Mouse (Mus musculus): ENCODE data around the gene Mbtps1. TPM values are rescaled to one million over a fixed set of nuclear protein-coding genes. Genes with fewer than 3 reads are reported as not detected.

Gene Mbtps1
- 37.1 and 38.4 TPM in 2 replicates for polyA plus RNA-seq (2015; fragmentation: Nextera tagmentation; extraction: Ambion mirVana)

DNA sequence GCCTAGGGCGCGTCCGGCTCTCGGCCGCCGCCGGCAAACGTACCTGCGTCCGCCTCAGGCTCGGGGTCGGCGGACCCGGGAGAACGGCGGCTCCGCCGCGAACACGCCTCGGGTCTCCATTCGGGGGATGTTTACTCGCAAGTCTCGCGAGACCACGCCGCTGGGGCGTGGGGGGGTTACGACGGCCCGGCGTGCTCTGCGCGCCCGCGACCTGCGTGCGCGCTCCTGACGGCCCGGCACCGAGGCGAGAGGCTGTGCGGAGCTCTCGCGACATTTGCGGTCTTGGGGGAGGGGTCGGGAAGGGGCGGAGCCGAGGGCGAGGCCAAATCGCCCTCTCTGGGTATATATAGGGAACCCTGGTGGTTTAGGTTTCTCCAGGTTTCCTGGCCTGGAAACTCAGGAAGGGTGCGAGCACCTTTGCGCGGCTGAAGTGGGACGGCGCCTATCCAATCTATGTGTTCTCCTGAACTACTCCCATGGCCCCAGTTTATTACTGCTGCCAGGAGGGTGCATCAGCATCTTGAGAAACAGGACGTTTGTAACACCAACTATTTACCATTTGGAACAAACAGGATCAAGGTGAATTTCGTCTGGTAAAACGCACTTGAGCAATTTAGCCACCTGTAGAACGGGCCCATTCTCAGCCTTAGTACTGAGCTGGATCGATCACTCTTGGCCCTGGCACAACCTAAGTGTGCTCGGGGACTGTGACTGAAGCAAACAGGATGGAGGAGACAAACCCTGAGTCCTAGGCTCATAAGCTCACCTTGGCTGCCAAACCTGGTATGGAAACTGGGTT is at the start of gene Mbtps1:
TSS of gene Mbtps1 (minus strand) at position 133 of the 799 bp plus-strand sequence.
- no peaks in the 10 kb centered on the region for H3K9me3 ChIP-seq (ENCODE audit: control insufficient read depth, low read length)
- peak within 1 kb of the TSS; percentile 70 for H3K4me2 ChIP-seq (replicated peaks; ENCODE audit: low read depth)
- peak within 1 kb of the TSS; percentile 96 for H3K9ac ChIP-seq (ENCODE audit: low read length)
- ATAC-seq (ENCODE audit: low FRiP score, low TSS enrichment) = peak; percentile 98
- H3K36me3 ChIP-seq (ENCODE audit: control insufficient read depth, insufficient read depth, low read length) = peaks cover 5% of the 10 kb centered on the region; the same call in 1 of the 2 replicates
- 5% methylated on average over 61 of the region's 63 CpGs for WGBS
- peak; percentile 99 for DNase-seq (ENCODE audit: low spot score)
- peaks cover 2% of the 10 kb centered on the region; the same call in 1 of the 2 replicates for H3K4me1 ChIP-seq (replicated peaks; ENCODE audit: control insufficient read depth, insufficient read depth)
- peak within 1 kb of the TSS; percentile 76 for H3K4me3 ChIP-seq (ENCODE audit: low read depth, low read length)
- peak within 1 kb of the TSS; percentile 98 for H3K27ac ChIP-seq (replicated peaks)
- TF ChIP-seq EP300 (optimal IDR thresholded peaks at IDR 0.05) = peak; percentile 98
- peak; percentile 37 for TF ChIP-seq CTCF (IDR thresholded peaks at IDR 0.05; ENCODE audit: low read depth)
- H3K27me3 ChIP-seq (ENCODE audit: control insufficient read depth, insufficient read depth, low read length) = no peaks in the 10 kb centered on the region

DNA sequence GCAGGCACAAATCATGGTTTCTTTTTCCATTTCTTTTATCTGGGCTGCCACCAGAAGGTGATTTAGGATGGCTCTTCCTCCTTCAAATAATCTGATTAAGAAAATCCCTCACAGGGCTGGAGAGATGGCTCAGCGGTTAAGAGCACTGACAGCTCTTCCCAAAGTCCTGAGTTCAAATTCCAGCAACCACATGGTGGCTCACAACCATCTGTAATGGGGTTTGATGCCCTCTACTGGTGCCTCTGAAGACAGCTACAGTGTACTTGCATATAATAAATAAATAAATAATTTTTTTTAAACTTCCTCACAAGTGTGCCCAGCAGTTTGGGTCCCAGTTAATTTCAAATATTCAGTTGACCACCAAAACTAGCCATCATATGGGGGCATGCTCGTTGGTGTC is 47.7 kb upstream of the Mbtps1 start:
- DNase-seq (ENCODE audit: low spot score) = no peak
- TF ChIP-seq CTCF (IDR thresholded peaks at IDR 0.05; ENCODE audit: low read depth) (peak; percentile 56), EP300 (optimal IDR thresholded peaks at IDR 0.05) (no peak)
- Histone ChIP-seq H3K4me3 (ENCODE audit: low read depth, low read length) (no peak overlapping the region), H3K4me1 (replicated peaks; ENCODE audit: control insufficient read depth, insufficient read depth) (no peaks in the 10 kb centered on the region), H3K36me3 (ENCODE audit: control insufficient read depth, insufficient read depth, low read length) (peaks cover 4% of the 10 kb centered on the region; the same call in 1 of the 2 replicates), H3K27ac (replicated peaks) (no peak overlapping the region), H3K27me3 (ENCODE audit: control insufficient read depth, insufficient read depth, low read length) (no peaks in the 10 kb centered on the region), H3K4me2 (replicated peaks; ENCODE audit: low read depth) (no peak overlapping the region), H3K9ac (ENCODE audit: low read length) (no peak overlapping the region), H3K9me3 (ENCODE audit: control insufficient read depth, low read length) (peaks cover 3% of the 10 kb centered on the region; the same call in 1 of the 2 replicates)
- WGBS = 78% methylated on average over 2 of the region's 2 CpGs
- ATAC-seq (ENCODE audit: low FRiP score, low TSS enrichment) = no peak

DNA sequence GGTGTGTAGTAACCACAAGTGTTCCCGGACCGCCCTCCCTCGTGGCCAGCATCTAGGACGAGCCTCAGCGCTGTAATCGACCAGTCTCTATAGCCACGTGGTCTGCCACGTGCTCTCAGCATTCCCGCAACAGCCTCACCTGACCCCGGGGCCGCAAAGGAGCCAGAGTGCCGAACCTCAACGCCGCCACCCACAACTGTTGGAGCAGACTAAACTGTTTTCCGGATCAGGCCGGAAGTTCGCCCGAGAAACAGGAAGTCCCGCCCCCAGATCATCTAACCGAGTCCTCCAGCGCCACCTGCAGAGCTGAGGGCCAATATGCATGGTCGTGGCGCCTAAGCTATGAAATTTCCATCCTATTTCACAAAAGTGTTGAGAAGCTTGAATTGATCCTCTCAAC is 46.5 kb upstream of the Mbtps1 start, which contains the start of gene Taf1c:
TSS of gene Taf1c (minus strand) at position 227 of the 400 bp plus-strand sequence.
- Histone ChIP-seq H3K36me3 (ENCODE audit: control insufficient read depth, insufficient read depth, low read length) (peaks cover 13% of the 10 kb centered on the region; the same call in 1 of the 2 replicates), H3K27me3 (ENCODE audit: control insufficient read depth, insufficient read depth, low read length) (no peaks in the 10 kb centered on the region), H3K4me3 (ENCODE audit: low read depth, low read length) (peak within 1 kb of the TSS; percentile 64), H3K4me1 (replicated peaks; ENCODE audit: control insufficient read depth, insufficient read depth) (no peaks in the 10 kb centered on the region), H3K27ac (replicated peaks) (peak within 1 kb of the TSS; percentile 70), H3K9ac (ENCODE audit: low read length) (peak within 1 kb of the TSS; percentile 77), H3K4me2 (replicated peaks; ENCODE audit: low read depth) (peak within 1 kb of the TSS; percentile 72), H3K9me3 (ENCODE audit: control insufficient read depth, low read length) (peaks cover 3% of the 10 kb centered on the region; the same call in 1 of the 2 replicates)
- 0% methylated on average over 23 of the region's 23 CpGs for WGBS
- TF ChIP-seq EP300 (optimal IDR thresholded peaks at IDR 0.05) = no peak
- peak; percentile 93 for TF ChIP-seq CTCF (IDR thresholded peaks at IDR 0.05; ENCODE audit: low read depth)
- peak; percentile 94 for DNase-seq (ENCODE audit: low spot score)
- ATAC-seq (ENCODE audit: low FRiP score, low TSS enrichment) = peak; percentile 92

DNA sequence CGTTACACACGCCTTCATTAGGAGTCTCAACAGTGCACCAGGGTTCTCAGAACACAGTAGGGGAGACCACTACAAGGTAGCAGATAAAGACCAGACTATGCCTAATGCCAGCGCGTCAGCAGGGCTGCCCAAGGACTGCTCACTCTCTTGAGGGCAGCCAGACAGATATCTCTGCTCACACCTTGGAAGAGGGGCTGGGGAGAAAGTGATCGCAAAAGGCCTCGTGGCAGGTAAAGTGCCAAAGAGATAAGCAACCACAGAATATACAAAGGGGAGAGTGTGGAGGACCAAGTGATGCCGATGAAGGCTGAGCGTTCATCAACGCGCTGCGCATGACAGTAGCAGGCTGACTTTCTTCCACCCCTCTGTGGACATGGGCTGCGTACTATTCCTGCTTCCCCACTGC is 45.9 kb upstream of the Mbtps1 start:
- WGBS = 27% methylated on average over 12 of the region's 12 CpGs
- no peak for TF ChIP-seq EP300 (optimal IDR thresholded peaks at IDR 0.05)
- peak overlapping the region; percentile 77 for H3K9ac ChIP-seq (ENCODE audit: low read length)
- H3K4me3 ChIP-seq (ENCODE audit: low read depth, low read length) = peak overlapping the region; percentile 64
- no peaks in the 10 kb centered on the region for H3K4me1 ChIP-seq (replicated peaks; ENCODE audit: control insufficient read depth, insufficient read depth)
- DNase-seq (ENCODE audit: low spot score) = no peak
- H3K36me3 ChIP-seq (ENCODE audit: control insufficient read depth, insufficient read depth, low read length) = peaks cover 15% of the 10 kb centered on the region
- H3K4me2 ChIP-seq (replicated peaks; ENCODE audit: low read depth) = peak overlapping the region; percentile 72
- peak; percentile 8; the same call in 1 of the 2 replicates for ATAC-seq (ENCODE audit: low FRiP score, low TSS enrichment)
- H3K9me3 ChIP-seq (ENCODE audit: control insufficient read depth, low read length) = peaks cover 3% of the 10 kb centered on the region; the same call in 1 of the 2 replicates
- H3K27ac ChIP-seq (replicated peaks) = peak overlapping the region; percentile 70
- no peaks in the 10 kb centered on the region for H3K27me3 ChIP-seq (ENCODE audit: control insufficient read depth, insufficient read depth, low read length)

DNA sequence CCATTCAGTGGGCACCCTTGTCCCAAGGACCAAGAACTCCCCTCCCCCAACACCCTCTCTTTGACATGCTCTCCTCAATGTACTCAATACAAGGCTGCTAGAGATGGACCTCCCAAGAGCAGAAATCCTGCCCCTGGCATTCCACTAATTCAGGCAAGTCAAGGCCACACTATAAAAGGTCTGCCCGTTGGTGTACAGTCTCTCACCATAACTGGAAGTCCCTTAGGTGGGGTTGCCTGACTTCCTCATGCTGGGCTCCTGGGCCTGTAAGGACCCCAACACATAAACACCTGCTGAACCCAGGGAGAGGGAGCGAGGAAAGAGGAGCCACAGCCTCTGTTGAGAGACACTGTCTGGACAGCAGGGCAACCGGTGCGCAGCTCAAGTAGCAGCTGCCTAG is 45.2 kb upstream of the Mbtps1 start:
- Histone ChIP-seq H3K27ac (replicated peaks) (no peak overlapping the region), H3K4me2 (replicated peaks; ENCODE audit: low read depth) (peak overlapping the region; percentile 72), H3K9me3 (ENCODE audit: control insufficient read depth, low read length) (no peaks in the 10 kb centered on the region), H3K4me3 (ENCODE audit: low read depth, low read length) (no peak overlapping the region), H3K4me1 (replicated peaks; ENCODE audit: control insufficient read depth, insufficient read depth) (no peaks in the 10 kb centered on the region), H3K36me3 (ENCODE audit: control insufficient read depth, insufficient read depth, low read length) (peaks cover 17% of the 10 kb centered on the region), H3K27me3 (ENCODE audit: control insufficient read depth, insufficient read depth, low read length) (no peaks in the 10 kb centered on the region), H3K9ac (ENCODE audit: low read length) (0 out of 2 replicates have a peak overlapping the region, but pooled peaks have one; percentile 77)
- DNase-seq (ENCODE audit: low spot score) (no peak), ATAC-seq (ENCODE audit: low FRiP score, low TSS enrichment) (no peak)
- 93% methylated on average over 4 of the region's 4 CpGs for WGBS
- TF ChIP-seq CTCF (IDR thresholded peaks at IDR 0.05; ENCODE audit: low read depth) (no peak), EP300 (optimal IDR thresholded peaks at IDR 0.05) (no peak)

DNA sequence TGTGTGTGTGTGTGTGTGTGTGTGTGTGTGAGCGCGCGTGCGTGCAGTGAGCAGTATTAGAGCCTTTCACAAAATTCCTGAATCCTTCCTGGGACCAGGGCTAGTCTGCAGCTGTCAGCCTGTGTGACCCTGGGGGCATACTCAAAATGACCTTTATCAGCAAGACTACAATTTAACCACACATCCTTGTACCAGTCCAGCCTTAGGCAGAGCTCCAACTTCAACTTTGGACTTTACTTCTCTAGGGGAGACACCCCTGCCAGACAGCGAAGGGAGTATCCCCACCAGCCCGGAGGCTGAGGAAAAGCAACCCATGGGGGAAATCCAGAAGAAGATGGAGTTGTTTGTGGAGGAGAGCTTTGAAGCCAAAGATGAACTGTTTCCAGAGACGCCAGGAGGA is 32.9 kb upstream of the Mbtps1 start:
- Histone ChIP-seq H3K4me3 (ENCODE audit: low read depth, low read length) (no peak overlapping the region), H3K27me3 (ENCODE audit: control insufficient read depth, insufficient read depth, low read length) (no peaks in the 10 kb centered on the region), H3K9me3 (ENCODE audit: control insufficient read depth, low read length) (no peaks in the 10 kb centered on the region), H3K4me1 (replicated peaks; ENCODE audit: control insufficient read depth, insufficient read depth) (no peaks in the 10 kb centered on the region), H3K4me2 (replicated peaks; ENCODE audit: low read depth) (no peak overlapping the region), H3K9ac (ENCODE audit: low read length) (no peak overlapping the region), H3K36me3 (ENCODE audit: control insufficient read depth, insufficient read depth, low read length) (no peaks in the 10 kb centered on the region), H3K27ac (replicated peaks) (no peak overlapping the region)
- no peak for TF ChIP-seq EP300 (optimal IDR thresholded peaks at IDR 0.05)
- TF ChIP-seq CTCF (IDR thresholded peaks at IDR 0.05; ENCODE audit: low read depth) = no peak
- WGBS = 82% methylated on average over 7 of the region's 7 CpGs
- DNase-seq (ENCODE audit: low spot score) (no peak), ATAC-seq (ENCODE audit: low FRiP score, low TSS enrichment) (no peak)

Data from stomach, postnatal 0 days (tissue).